Mouse (Mus musculus) gonadal fat pad, adult 2 months (tissue): ENCODE data around the gene Camsap2. TPM values are rescaled to one million over a fixed set of nuclear protein-coding genes. Genes with fewer than 3 reads are reported as not detected.

ENCODE experiments used
- DNase-seq: peaks from one replicate; pipeline ENCODE4 v3.0.0-alpha.2; 2012; ENCODE audit warnings: low read depth
- polyA plus RNA-seq: library from polyadenylated mRNA; depleted of rRNA; stranded (reverse); fragments of >200 nt; gene quantifications from 2 replicates; pipeline ENCODE4 v1.2.3, GENCODE M21; 2012; rRNA removed

The Camsap2 gene
- polyA plus RNA-seq, 1 experiment: 5.5 TPM

GRCm38 (mm10) chr1:136223758-136224342 is 122.1 kb downstream of the Camsap2 start:
- peak; percentile 98 for DNase-seq

- DNase-seq: no peak
Measured at GRCm38 (mm10) chr1:136222386-136222785, 123.5 kb downstream of the Camsap2 start.

GRCm38 (mm10) chr1:136220037-136220871 is 125.7 kb downstream of the Camsap2 start:
- DNase-seq: no peak

Other genes with a start within 250 kb of the Camsap2 start
- 2.3 and 4.8 TPM in 2 replicates for gene Kif21b, start 214.7 kb downstream of the Camsap2 start, polyA plus RNA-seq
- 0.16 and 0.70 TPM in 2 replicates for gene Mroh3, start 133.3 kb downstream of the Camsap2 start, polyA plus RNA-seq
- 14.8 and 15.9 TPM in 2 replicates for gene Inava, start 111.8 kb downstream of the Camsap2 start, polyA plus RNA-seq
- gene Gpr25, start 85.2 kb downstream of the Camsap2 start, polyA plus RNA-seq: 0.11 TPM in 1 of 2 replicates, not detected in the other
- gene Ddx59, start 69.2 kb upstream of the Camsap2 start, polyA plus RNA-seq: 4.2 and 5.3 TPM in 2 replicates
- 0.05 and 0.14 TPM in 2 replicates for gene Kif14, start 120.2 kb upstream of the Camsap2 start, polyA plus RNA-seq